Mouse (Mus musculus) gastrocnemius, postnatal 10 days (tissue): ENCODE measurements around the gene Ccn6. TPM values are rescaled to one million over a fixed set of nuclear protein-coding genes. Genes with fewer than 3 reads are reported as not detected.

Source experiments
- DNase-seq: peaks from one replicate; pipeline ENCODE4 v3.0.0; 2021; ENCODE audit warnings: mixed read lengths
- total RNA-seq, 2 experiments: library from RNA; stranded (reverse); gene quantifications; 2 replicates each; pipeline ENCODE4 v1.2.3; 2021

The Ccn6 gene
- total RNA-seq, 2 experiments from 2014 or later, result 0.16 to 0.47 TPM

GRCm38 (mm10) chr10:39161406-39161805, 2.2 kb downstream of the Ccn6 start:
- no peak for DNase-seq

GRCm38 (mm10) chr10:39158306-39158705, 5.3 kb downstream of the Ccn6 start:
- DNase-seq, result no peak

GRCm38 (mm10) chr10:39157321-39157720, 6.3 kb downstream of the Ccn6 start:
- DNase-seq, result no peak

GRCm38 (mm10) chr10:39156719-39157118, 6.9 kb downstream of the Ccn6 start:
- no peak for DNase-seq

- DNase-seq, result no peak
Observed at GRCm38 (mm10) chr10:39142216-39142615, 21.4 kb downstream of the Ccn6 start.

- DNase-seq, result no peak
Observed at GRCm38 (mm10) chr10:39141401-39141800, 22.2 kb downstream of the Ccn6 start.

GRCm38 (mm10) chr10:39140843-39141242, 22.8 kb downstream of the Ccn6 start:
- DNase-seq, result no peak

GRCm38 (mm10) chr10:39138761-39139160, 24.8 kb downstream of the Ccn6 start:
- DNase-seq, result no peak

- no peak for DNase-seq
Observed at GRCm38 (mm10) chr10:39137766-39138165, 25.8 kb downstream of the Ccn6 start.

GRCm38 (mm10) chr10:39133462-39134310, 29.9 kb downstream of the Ccn6 start, which contains the start of the genes Fam229b and Tube1:
Gene Fam229b, minus strand, starts transcription at chr10:39133914.
Gene Tube1, plus strand, starts transcription at chr10:39133976.
- DNase-seq, result peak; percentile 79

- no peak for DNase-seq
Observed at GRCm38 (mm10) chr10:39121412-39121811, 42.2 kb downstream of the Ccn6 start.

GRCm38 (mm10) chr10:39109489-39109874, 54.1 kb downstream of the Ccn6 start:
- DNase-seq, result no peak

GRCm38 (mm10) chr10:39108837-39109488, 54.6 kb downstream of the Ccn6 start:
- no peak for DNase-seq

- DNase-seq, result no peak
Observed at GRCm38 (mm10) chr10:39106935-39107334, 56.7 kb downstream of the Ccn6 start.

- DNase-seq, result no peak
Observed at GRCm38 (mm10) chr10:39106413-39106812, 57.2 kb downstream of the Ccn6 start.

GRCm38 (mm10) chr10:39104803-39105449, 58.7 kb downstream of the Ccn6 start:
- DNase-seq, result no peak

Other genes with a start within 250 kb of the Ccn6 start
- gene Lama4, start 198.3 kb downstream of the Ccn6 start, total RNA-seq, result 100 to 1,000 TPM in 1 of 2 experiments, 10 to 100 TPM in 1; 99.0 to 129 TPM
- gene Fam229b, start 29.9 kb downstream of the Ccn6 start, total RNA-seq, result 1 to 10 TPM; 4.6 to 4.8 TPM
- 1 to 10 TPM; 1.6 to 2.0 TPM for gene Tube1, start 29.8 kb downstream of the Ccn6 start, total RNA-seq
- 10 to 100 TPM; 25.6 to 34.4 TPM for gene Fyn, start 205.1 kb upstream of the Ccn6 start, total RNA-seq